Mouse (Mus musculus): Measurements from ENCODE around the gene Pglyrp1.

DNA sequence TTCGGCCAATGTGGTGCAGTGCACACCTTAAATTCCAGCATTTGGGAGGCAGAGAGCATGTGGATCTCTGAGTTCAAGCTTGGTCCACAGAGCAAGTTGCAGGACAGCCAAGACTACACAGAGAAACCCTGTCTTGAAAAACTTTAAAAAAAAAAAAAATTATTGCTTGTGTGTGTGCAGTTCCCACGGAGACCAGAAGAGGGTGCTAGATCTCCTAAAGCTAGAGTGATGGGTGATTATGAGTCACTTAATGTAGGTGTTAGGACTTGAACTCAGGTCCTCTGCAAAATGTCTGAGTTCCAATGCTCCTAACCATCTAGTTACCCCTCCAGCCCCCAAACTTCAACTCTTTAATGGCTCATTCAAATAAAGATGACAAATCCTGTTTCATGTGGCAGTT, 2.6 kb upstream of the Pglyrp1 start:
- no peak for TF ChIP-seq POLR2A (IDR thresholded peaks at IDR 0.05; ENCODE audit: extremely low read depth, insufficient read depth, low read length)
- TF ChIP-seq CTCF (IDR thresholded peaks at IDR 0.05; ENCODE audit: low read depth, low read length), result no peak

All from liver, adult 2 months (tissue).